In genomic region chr7:66434453-66434935, GRCm38 (mm10) we compare ENCODE assay signal across 9 mouse cellular contexts. TPM values are rescaled to one million over a fixed set of nuclear protein-coding genes. Genes with fewer than 3 reads are reported as not detected.
DNase-seq lines count a peak whose midpoint lies in the region; ATAC-seq and TF ChIP-seq lines count a peak whose summit lies in the region.
"Had no signal": no experiment of that assay in that cellular context is flagged by ENCODE, and none has a peak within 500 bp of the region (broad histone marks: within the 10 kb centered on the region; RNA-seq: fewer than 3 reads in every experiment).

No protein-coding gene starts in this region.

- H3K4me2 ChIP-seq in hindbrain, postnatal 0 days (ENCODE audit: low read depth, low read length) = no peak overlapping the region
- H3K4me2 ChIP-seq in midbrain, embryonic 13.5 days (replicated peaks) = no peak overlapping the region

- no peaks in the 10 kb centered on the region for H3K9me3 ChIP-seq in heart, embryonic 10.5 days
- no peaks in the 10 kb centered on the region for H3K9me3 ChIP-seq in hindbrain, postnatal 0 days (ENCODE audit: low read length)
- no peaks in the 10 kb centered on the region for H3K9me3 ChIP-seq in midbrain, embryonic 13.5 days
- H3K9me3 ChIP-seq: megakaryocyte, embryonic 14.5 days had no signal

- no peak overlapping the region for H3K4me3 ChIP-seq in heart, embryonic 10.5 days
- H3K4me3 ChIP-seq in bone marrow macrophage, adult 2 months (ENCODE audit: insufficient read depth, low read length) = no peak overlapping the region
- no peak overlapping the region for H3K4me3 ChIP-seq in hindbrain, postnatal 0 days (ENCODE audit: low read length)
- no peak overlapping the region for H3K4me3 ChIP-seq in midbrain, embryonic 13.5 days (replicated peaks)
- H3K4me3 ChIP-seq: megakaryocyte, embryonic 14.5 days had no signal

- H3K27ac ChIP-seq in heart, embryonic 10.5 days = no peak overlapping the region
- no peak overlapping the region for H3K27ac ChIP-seq in bone marrow macrophage, adult 2 months (ENCODE audit: insufficient read depth, low read depth, low read length)
- H3K27ac ChIP-seq in hindbrain, postnatal 0 days = no peak overlapping the region
- H3K27ac ChIP-seq in midbrain, embryonic 13.5 days = no peak overlapping the region

- TF ChIP-seq CTCF in bone marrow macrophage, adult 2 months (IDR thresholded peaks at IDR 0.05; ENCODE audit: low read depth, low read length) = peak; percentile 51; the same call in 1 of the 2 replicates
- peak; percentile 94 for TF ChIP-seq CTCF in hindbrain, postnatal 0 days (IDR thresholded peaks at IDR 0.05; ENCODE audit: low read depth)

- peaks cover 12% of the 10 kb centered on the region for H3K27me3 ChIP-seq in heart, embryonic 10.5 days (ENCODE audit: insufficient read depth, poor library complexity, severe bottlenecking)
- H3K27me3 ChIP-seq in hindbrain, postnatal 0 days (ENCODE audit: insufficient read depth, low read length) = no peaks in the 10 kb centered on the region; the same call in 1 of the 2 replicates
- peaks cover 6% of the 10 kb centered on the region for H3K27me3 ChIP-seq in midbrain, embryonic 13.5 days

- no peak for TF ChIP-seq POLR2A in bone marrow macrophage, adult 2 months (IDR thresholded peaks at IDR 0.05; ENCODE audit: borderline replicate concordance, low read depth, low read length)

- H3K9ac ChIP-seq in hindbrain, postnatal 0 days (replicated peaks; ENCODE audit: low read length) = no peak overlapping the region
- no peak overlapping the region for H3K9ac ChIP-seq in midbrain, embryonic 13.5 days (replicated peaks)

- 42% methylated on average over 10 of the region's 10 CpGs for WGBS in heart, embryonic 10.5 days
- 40% methylated on average over 10 of the region's 10 CpGs for WGBS in hindbrain, postnatal 0 days
- 47% methylated on average over 10 of the region's 10 CpGs for WGBS in midbrain, embryonic 13.5 days

- H3K36me3 ChIP-seq in heart, embryonic 10.5 days = no peaks in the 10 kb centered on the region
- no peaks in the 10 kb centered on the region for H3K36me3 ChIP-seq in hindbrain, postnatal 0 days (ENCODE audit: insufficient read depth, low read length)
- H3K36me3 ChIP-seq in midbrain, embryonic 13.5 days = no peaks in the 10 kb centered on the region

- 0 out of 2 replicates have a peak, but pooled peaks have one; percentile 53 for ATAC-seq in erythroid progenitor cell, adult 5-6 weeks (replicated peaks; ENCODE audit: low FRiP score, poor library complexity, severe bottlenecking)
- ATAC-seq in hindbrain, postnatal 0 days = peak; percentile 80
- peak; percentile 63 for ATAC-seq in midbrain, embryonic 13.5 days

- DNase-seq in heart, adult 9 months (ENCODE audit: low spot score in 2 of 2) = peak; percentile 12 to 37
- no peak for DNase-seq in heart, embryonic 10.5 days (ENCODE audit: low spot score)
- peak; percentile 79 for DNase-seq in hindbrain, postnatal 0 days (ENCODE audit: low spot score)
- peak; percentile 67 to 82 for DNase-seq in left cerebral cortex, adult 18-20 months (ENCODE audit: low spot score in 2 of 2)
- DNase-seq in spleen, postnatal 36 days (ENCODE audit: low spot score in 2 of 2) = peak; percentile 6 to 15

- H3K4me1 ChIP-seq in heart, embryonic 10.5 days = peaks cover 14% of the 10 kb centered on the region
- no peaks in the 10 kb centered on the region for H3K4me1 ChIP-seq in bone marrow macrophage, adult 2 months (ENCODE audit: control insufficient read depth, insufficient read depth, low read length)
- no peaks in the 10 kb centered on the region for H3K4me1 ChIP-seq in hindbrain, postnatal 0 days (ENCODE audit: insufficient read depth, low read length)
- no peaks in the 10 kb centered on the region for H3K4me1 ChIP-seq in midbrain, embryonic 13.5 days (replicated peaks)

RNA-seq across cellular contexts. Expression of gene Aldh1a3, which starts 7.2 kb away (rescaled TPM):
- 0.95 and 1.6 TPM in 2 replicates for polyA plus RNA-seq in heart, embryonic 10.5 days (2016; fragmentation: Nextera tagmentation; extraction: Ambion mirVana)
- 0.36 and 0.44 TPM in 2 replicates for polyA plus RNA-seq in bone marrow macrophage, adult 2 months (2012; ENCODE audit: insufficient read depth, insufficient read length, missing spikeins)
- not detected in 2 replicates for total RNA-seq in erythroid progenitor cell, adult 5-6 weeks (2015; ENCODE audit: low replicate concordance)
- total RNA-seq in erythroid progenitor cell, adult 5-6 weeks (2017; ENCODE audit: low replicate concordance) = not detected in 2 replicates
- total RNA-seq in hindbrain, postnatal 0 days (2014; rRNA removed) = 3.3 and 4.6 TPM in 2 replicates
- 3.5 and 3.7 TPM in 2 replicates for polyA plus RNA-seq in hindbrain, postnatal 0 days (2015; fragmentation: Nextera tagmentation; extraction: Ambion mirVana)
- total RNA-seq in left cerebral cortex, adult 18-20 months (2021) = 1 to 10 TPM in 1 of 2 experiments, under 1 TPM in 1; 0.88 to 1.0 TPM
- polyA plus RNA-seq in midbrain, embryonic 13.5 days (2015; fragmentation: Nextera tagmentation; extraction: Ambion mirVana) = 0.71 and 0.93 TPM in 2 replicates

RNA-seq across cellular contexts. Expression of gene Lrrk1, which starts 46.3 kb away (rescaled TPM):
- polyA plus RNA-seq in heart, embryonic 10.5 days (2016; fragmentation: Nextera tagmentation; extraction: Ambion mirVana) = 9.9 and 12.3 TPM in 2 replicates
- 21.1 and 24.6 TPM in 2 replicates for polyA plus RNA-seq in bone marrow macrophage, adult 2 months (2012; ENCODE audit: insufficient read depth, insufficient read length, missing spikeins)
- total RNA-seq in erythroid progenitor cell, adult 5-6 weeks (2015; ENCODE audit: low replicate concordance) = 1.7 and 2.9 TPM in 2 replicates
- 6.4 and 6.6 TPM in 2 replicates for total RNA-seq in erythroid progenitor cell, adult 5-6 weeks (2017; ENCODE audit: low replicate concordance)
- total RNA-seq in hindbrain, postnatal 0 days (2014; rRNA removed) = 3.1 and 4.1 TPM in 2 replicates
- 2.5 and 2.6 TPM in 2 replicates for polyA plus RNA-seq in hindbrain, postnatal 0 days (2015; fragmentation: Nextera tagmentation; extraction: Ambion mirVana)
- total RNA-seq in left cerebral cortex, adult 18-20 months (2021) = 1 to 10 TPM; 4.3 TPM
- 2.8 and 2.9 TPM in 2 replicates for polyA plus RNA-seq in midbrain, embryonic 13.5 days (2015; fragmentation: Nextera tagmentation; extraction: Ambion mirVana)
